23 mouse cellular contexts compared by ENCODE assay signal in the genomic region with DNA sequence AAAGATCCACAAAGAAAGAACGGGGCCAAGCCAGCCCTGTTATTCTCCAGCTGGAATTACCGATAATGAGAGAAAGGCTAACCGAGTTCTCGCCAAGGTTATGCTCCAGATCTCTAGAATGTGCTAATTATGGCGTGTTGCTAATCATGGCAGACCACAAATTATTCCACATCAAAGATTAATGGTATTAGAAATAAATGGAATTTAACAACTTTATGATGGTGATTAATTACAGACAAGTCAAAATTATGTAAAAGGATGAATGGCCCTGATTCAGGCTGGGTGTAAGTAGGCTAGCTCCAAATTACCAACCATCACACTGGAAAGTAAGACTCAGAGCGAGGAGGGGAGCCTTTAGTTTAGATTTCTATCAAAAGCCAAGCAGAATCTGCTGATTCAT.
"Had no signal": no experiment of that assay in that cellular context is flagged by ENCODE, and none has a peak within 500 bp of the region (broad histone marks: within the 10 kb centered on the region; RNA-seq: fewer than 3 reads in every experiment).

No protein-coding gene starts in this region.

- H3K4me3 ChIP-seq: heart, adult 2 months; heart, embryonic 13.5 days; heart, embryonic 15.5 days; hindbrain, embryonic 13.5 days; hindbrain, embryonic 15.5 days; kidney, embryonic 15.5 days; limb, embryonic 13.5 days; limb, embryonic 15.5 days; liver, embryonic 12.5 days had no signal

- H3K36me3 ChIP-seq: heart, embryonic 13.5 days; heart, embryonic 15.5 days; hindbrain, embryonic 13.5 days; hindbrain, embryonic 15.5 days; kidney, embryonic 15.5 days; limb, embryonic 13.5 days; limb, embryonic 15.5 days; liver, embryonic 12.5 days had no signal

- H3K9me3 ChIP-seq: heart, embryonic 13.5 days; heart, embryonic 15.5 days; hindbrain, embryonic 13.5 days; hindbrain, embryonic 15.5 days; kidney, embryonic 15.5 days; limb, embryonic 13.5 days; limb, embryonic 15.5 days; liver, embryonic 12.5 days had no signal

- DNase-seq: gastrocnemius, postnatal 14 days; gastrocnemius, postnatal 36 days; heart, adult 11 months; heart, adult 2 months; heart, postnatal 14 days; heart, postnatal 36 days; kidney, adult 11 months; kidney, adult 8-10 months; layer of hippocampus, adult 9-11 months; layer of hippocampus, postnatal 36 days; left cerebral cortex, postnatal 4 days had no signal

- H3K9ac ChIP-seq: heart, embryonic 13.5 days; heart, embryonic 15.5 days; hindbrain, embryonic 13.5 days; hindbrain, embryonic 15.5 days; kidney, embryonic 15.5 days; limb, embryonic 13.5 days; limb, embryonic 15.5 days; liver, embryonic 12.5 days; liver, embryonic 14.5 days had no signal

- H3K4me1 ChIP-seq: heart, embryonic 13.5 days; heart, embryonic 15.5 days; hindbrain, embryonic 13.5 days; hindbrain, embryonic 15.5 days; kidney, embryonic 15.5 days; liver, embryonic 12.5 days had no signal

- H3K4me2 ChIP-seq: heart, embryonic 11.5 days; heart, embryonic 13.5 days; heart, embryonic 15.5 days; hindbrain, embryonic 13.5 days; hindbrain, embryonic 15.5 days; kidney, embryonic 15.5 days; limb, embryonic 13.5 days; limb, embryonic 15.5 days; liver, embryonic 12.5 days had no signal

- ATAC-seq: hindbrain, postnatal 0 days; intestine, embryonic 16.5 days; liver, embryonic 12.5 days had no signal

- H3K27me3 ChIP-seq: heart, embryonic 13.5 days; heart, embryonic 15.5 days; hindbrain, embryonic 13.5 days; hindbrain, embryonic 15.5 days; kidney, embryonic 15.5 days; limb, embryonic 13.5 days; limb, embryonic 15.5 days; liver, embryonic 12.5 days had no signal

- H3K27ac ChIP-seq: heart, adult 2 months; heart, embryonic 13.5 days; heart, embryonic 15.5 days; hindbrain, embryonic 13.5 days; hindbrain, embryonic 15.5 days; hindbrain, postnatal 0 days; kidney, embryonic 15.5 days; limb, embryonic 13.5 days; limb, embryonic 15.5 days; liver, embryonic 12.5 days; liver, embryonic 14.5 days had no signal
